Comparison of ENCODE assay signal across 20 mouse cellular contexts in genomic region chr8:115276281-115276680, GRCm38 (mm10).
A peak's percentile ranks its signal among the peaks of the same experiment; 100 is the strongest.
DNase-seq lines count a peak whose midpoint lies in the region; ATAC-seq and TF ChIP-seq lines count a peak whose summit lies in the region.
"Had no signal": no experiment of that assay in that cellular context is flagged by ENCODE, and none has a peak within 500 bp of the region (broad histone marks: within the 10 kb centered on the region; RNA-seq: fewer than 3 reads in every experiment).

No protein-coding gene starts in this region.

- H3K9me3 ChIP-seq in liver, postnatal 0 days (ENCODE audit: low read length): no peaks in the 10 kb centered on the region
- H3K9me3 ChIP-seq in liver, embryonic 11.5 days (ENCODE audit: control insufficient read depth, low read length): no peaks in the 10 kb centered on the region
- H3K9me3 ChIP-seq: embryonic facial prominence, embryonic 12.5 days; limb, embryonic 13.5 days had no signal

- H3K36me3 ChIP-seq in liver, postnatal 0 days (replicated peaks; ENCODE audit: insufficient read depth, low read length): no peaks in the 10 kb centered on the region
- H3K36me3 ChIP-seq in liver, embryonic 11.5 days (ENCODE audit: control insufficient read depth, insufficient read depth, low read length): no peaks in the 10 kb centered on the region
- no peaks in the 10 kb centered on the region for H3K36me3 ChIP-seq in splenic B cell, adult 2 months (ENCODE audit: control insufficient read depth, insufficient read depth, low read length, poor library complexity, severe bottlenecking)
- H3K36me3 ChIP-seq: embryonic facial prominence, embryonic 12.5 days; heart, embryonic 13.5 days; limb, embryonic 13.5 days had no signal

- no peak overlapping the region for H3K4me2 ChIP-seq in liver, postnatal 0 days (ENCODE audit: low read depth, low read length)
- no peak overlapping the region for H3K4me2 ChIP-seq in liver, embryonic 11.5 days
- H3K4me2 ChIP-seq: embryonic facial prominence, embryonic 12.5 days; heart, embryonic 13.5 days; limb, embryonic 13.5 days had no signal

- no peak overlapping the region for H3K4me3 ChIP-seq in liver, postnatal 0 days (ENCODE audit: low read depth, low read length)
- H3K4me3 ChIP-seq in liver, embryonic 11.5 days (ENCODE audit: low read depth, low read length): no peak overlapping the region
- H3K4me3 ChIP-seq: embryonic facial prominence, embryonic 12.5 days; heart, embryonic 13.5 days; limb, embryonic 13.5 days had no signal

- TF ChIP-seq EP300 in liver, postnatal 0 days (IDR thresholded peaks at IDR 0.05; ENCODE audit: low read depth): no peak

- no peaks in the 10 kb centered on the region for H3K27me3 ChIP-seq in liver, postnatal 0 days (ENCODE audit: insufficient read depth, low read length)
- no peaks in the 10 kb centered on the region for H3K27me3 ChIP-seq in liver, embryonic 11.5 days (replicated peaks; ENCODE audit: control insufficient read depth, insufficient read depth, low read length)
- no peaks in the 10 kb centered on the region for H3K27me3 ChIP-seq in splenic B cell, adult 2 months (ENCODE audit: control insufficient read depth, insufficient read depth, low read length, poor library complexity, severe bottlenecking)
- H3K27me3 ChIP-seq: embryonic facial prominence, embryonic 12.5 days; heart, embryonic 13.5 days had no signal

- no peak overlapping the region for H3K27ac ChIP-seq in liver, postnatal 0 days (ENCODE audit: low read depth)
- H3K27ac ChIP-seq in liver, embryonic 11.5 days (ENCODE audit: low read depth, low read length): no peak overlapping the region
- H3K27ac ChIP-seq: embryonic facial prominence, embryonic 12.5 days; heart, embryonic 13.5 days; limb, embryonic 13.5 days had no signal

- 0 out of 2 replicates have a peak, but pooled peaks cover 3% of the 10 kb centered on the region for H3K4me1 ChIP-seq in liver, postnatal 0 days (ENCODE audit: insufficient read depth)
- no peaks in the 10 kb centered on the region for H3K4me1 ChIP-seq in liver, embryonic 11.5 days (replicated peaks; ENCODE audit: control insufficient read depth, insufficient read depth, low read length)
- H3K4me1 ChIP-seq: embryonic facial prominence, embryonic 12.5 days; heart, embryonic 13.5 days had no signal

- H3K9ac ChIP-seq in liver, postnatal 0 days (replicated peaks): no peak overlapping the region
- no peak overlapping the region for H3K9ac ChIP-seq in liver, embryonic 11.5 days (ENCODE audit: low read depth, low read length)
- H3K9ac ChIP-seq: embryonic facial prominence, embryonic 12.5 days; heart, embryonic 13.5 days; limb, embryonic 13.5 days had no signal

- TF ChIP-seq CTCF in liver, postnatal 0 days (IDR thresholded peaks at IDR 0.05; ENCODE audit: low read depth): no peak

- peak; percentile 64 for ATAC-seq in liver, postnatal 0 days
- no peak for ATAC-seq in liver, embryonic 11.5 days (replicated peaks; ENCODE audit: low FRiP score)
- ATAC-seq in granulocyte monocyte progenitor cell, adult 5-6 weeks (replicated peaks; ENCODE audit: poor library complexity, severe bottlenecking): peak; percentile 100
- ATAC-seq: hindbrain, embryonic 16.5 days had no signal

- peak; percentile 45 for DNase-seq in liver, postnatal 0 days
- no peak for DNase-seq in liver, embryonic 11.5 days (ENCODE audit: low spot score)
- peak; percentile 28 to 31 for DNase-seq in lung, postnatal 4 days
- peak; percentile 27 for DNase-seq in splenic B cell, adult 2 months (ENCODE audit: low read depth, low spot score)
- no peak for DNase-seq in adrenal gland, adult (ENCODE audit: inconsistent age in 2 of 2, low spot score in 1 of 2)
- no peak for DNase-seq in kidney, postnatal 4 days
- DNase-seq in urinary bladder, postnatal 4 days (ENCODE audit: low spot score in 2 of 2): no peak
- DNase-seq: adrenal gland, adult 2 months; cerebellum, adult 11-12 months; gastrocnemius, postnatal 25 days; heart, postnatal 36 days; kidney, adult 18-20 months; kidney, postnatal 10 days; right cerebral cortex, postnatal 25 days; thymus, postnatal 4 days had no signal

- WGBS in liver, postnatal 0 days (ENCODE audit: insufficient replicate concordance): 34% methylated on average over 2 of the region's 2 CpGs
- 47% methylated on average over 2 of the region's 2 CpGs for WGBS in liver, embryonic 11.5 days

Comparison
In these comparisons a context has a peak if more than half of its experiments do, and no peak if none do; other contexts are left out.
1. DNase-seq: peak in liver, postnatal 0 days (single experiment), lung, postnatal 4 days (2 of 2) and splenic B cell, adult 2 months (single experiment); none in liver, embryonic 11.5 days (single experiment), adrenal gland, adult (0 of 2), kidney, postnatal 4 days (0 of 2) and urinary bladder, postnatal 4 days (0 of 2).